Mouse (Mus musculus): Measurements from ENCODE around the gene Tgif2lx1. TPM values are rescaled to one million over a fixed set of nuclear protein-coding genes. Genes with fewer than 3 reads are reported as not detected.

Gene Tgif2lx1
- polyA plus RNA-seq (2012; rRNA removed), result not detected in 2 replicates

GRCm38 (mm10) chrX:118480637-118481036, at the start of gene Tgif2lx1:
Gene Tgif2lx1 (minus strand): TSS chrX:118480737.

Other genes with a start within 250 kb of the Tgif2lx1 start
- not detected in 2 replicates for gene Tgif2lx2, start 53.5 kb downstream of the Tgif2lx1 start, polyA plus RNA-seq (2012; rRNA removed)

Data from central nervous system, embryonic 14 days (tissue).